Mouse (Mus musculus) embryonic facial prominence, embryonic 11.5 days (tissue): ENCODE results near the gene Ctf2. TPM values are rescaled to one million over a fixed set of nuclear protein-coding genes. Genes with fewer than 3 reads are reported as not detected.

Source experiments
- ATAC-seq: fragments of 200-750 bp; cut with Nextera tagmentation; replicated peaks from 2 replicates; pipeline ENCODE4 v1.8.0; 2017; ENCODE audit warnings: low read depth; ENCODE audit not compliant: insufficient number of reproducible peaks, low FRiP score, low TSS enrichment
- DNase-seq: peaks from one replicate; pipeline ENCODE4 v3.0.0-alpha.2; 2015; ENCODE audit warnings: low spot score
- H3K27ac ChIP-seq: fragments of 300-500 bp; sonication (generic); replicated peaks from 2 replicates; pipeline ENCODE4 v1.5.1; 2014; ENCODE audit warnings: mild to moderate bottlenecking, low read depth, low read length, control low read depth
- H3K27me3 ChIP-seq: fragments of 300-500 bp; sonication (generic); 2 replicates; pipeline ENCODE4 v1.6.1; 2014; ENCODE audit warnings: mild to moderate bottlenecking, low read length, moderate library complexity, mixed read lengths; ENCODE audit not compliant: control insufficient read depth, insufficient read depth
- H3K36me3 ChIP-seq: fragments of 300-500 bp; sonication (generic); replicated peaks from 2 replicates; pipeline ENCODE4 v1.6.1; 2014; ENCODE audit warnings: low read depth, mild to moderate bottlenecking, low read length, moderate library complexity, mixed read lengths; ENCODE audit not compliant: control insufficient read depth, insufficient read depth
- H3K4me1 ChIP-seq: fragments of 300-500 bp; sonication (generic); 2 replicates; pipeline ENCODE4 v1.6.1; 2014; ENCODE audit warnings: low read length, mixed read lengths; ENCODE audit not compliant: control insufficient read depth, insufficient read depth
- H3K4me2 ChIP-seq: fragments of 300-500 bp; sonication (generic); 2 replicates; pipeline ENCODE4 v1.6.1; 2014; ENCODE audit warnings: low read depth, mild to moderate bottlenecking, control low read depth, low read length, moderate library complexity
- H3K4me3 ChIP-seq: fragments of 300-500 bp; sonication (generic); 2 replicates; pipeline ENCODE4 v1.5.1; 2014; ENCODE audit warnings: low read depth, low read length, control low read depth
- H3K9ac ChIP-seq: fragments of 300-500 bp; sonication (generic); replicated peaks from 2 replicates; pipeline ENCODE4 v1.6.1; 2014; ENCODE audit warnings: mild to moderate bottlenecking, control low read depth, low read length
- H3K9me3 ChIP-seq: fragments of 300-500 bp; sonication (generic); replicated peaks from 2 replicates; pipeline ENCODE4 v1.6.1; 2016; ENCODE audit warnings: mild to moderate bottlenecking, low read length, inconsistent platforms, mixed read lengths; ENCODE audit not compliant: control insufficient read depth
- WGBS: fragments of 180-500 bp; shearing (Covaris S2); extraction: QIAGEN DNeasy Blood & Tissue Kit; methylation state at CpG from one replicate; pipeline ENCODE4 v1.1.7; 2014; 5-methylcytosine and 5-hydroxymethylcytosine counted together
- microRNA counts: library from miRNA; unstranded; fragments of <30 nt; microRNA quantifications from one replicate; lab custom pipeline; 2016
- microRNA-seq: library from miRNA; unstranded; fragments of <30 nt; microRNA quantifications from one replicate; pipeline ENCODE4, GENCODE M21; 2016; ENCODE audit warnings: borderline number of aligned reads
- polyA plus RNA-seq: library from polyadenylated mRNA; unstranded; fragments of >200 nt; fragmentation: Nextera tagmentation; extraction: Ambion mirVana; gene quantifications from 2 replicates; pipeline ENCODE4 v1.2.1, GENCODE M21; 2014

The Ctf2 gene
- polyA plus RNA-seq, 1 experiment from 2014 or later: 0.15 TPM

GRCm38 (mm10) chr7:127672776-127673175 is 59.2 kb downstream of the Ctf2 start:
- Histone ChIP-seq H3K4me1 (no peaks in the 10 kb centered on the region), H3K36me3 (0 out of 2 replicates have a peak, but pooled peaks cover 2% of the 10 kb centered on the region), H3K9ac (no peak overlapping the region), H3K9me3 (no peaks in the 10 kb centered on the region), H3K4me2 (no peak overlapping the region), H3K27me3 (no peaks in the 10 kb centered on the region), H3K4me3 (no peak overlapping the region), H3K27ac (no peak overlapping the region)
- no peak for ATAC-seq
- DNase-seq: no peak
- WGBS: 71% methylated on average over 4 of the region's 4 CpGs

GRCm38 (mm10) chr7:127671880-127672774 is 59.8 kb downstream of the Ctf2 start:
- Histone ChIP-seq H3K27ac (no peak overlapping the region), H3K9me3 (no peaks in the 10 kb centered on the region), H3K27me3 (no peaks in the 10 kb centered on the region), H3K4me1 (no peaks in the 10 kb centered on the region), H3K36me3 (0 out of 2 replicates have a peak, but pooled peaks cover 1% of the 10 kb centered on the region), H3K9ac (no peak overlapping the region), H3K4me2 (no peak overlapping the region), H3K4me3 (no peak overlapping the region)
- ATAC-seq (no peak), DNase-seq (no peak)
- 73% methylated on average over 11 of the region's 11 CpGs for WGBS

MicroRNA genes within 50 kb of the gene (microRNA counts, 519-probe panel; counts per million panel counts)
- 2,810 counts per million, percentile 34 among the panel's probes with 10 or more counts for microRNA mmu-miR-762 (lab: Ali Mortazavi, UCI)

Small RNA genes within 50 kb of the gene (microRNA-seq; reads per million reads assigned to microRNA genes)
- not detected for gene Mir762

Other genes with a start within 250 kb of the Ctf2 start
- 41.9 and 47.5 TPM in 2 replicates for gene Srcap, start 220.2 kb downstream of the Ctf2 start, polyA plus RNA-seq
- 16.1 and 16.3 TPM in 2 replicates for gene Gm42715, start 212.6 kb downstream of the Ctf2 start, polyA plus RNA-seq
- 4.8 and 5.7 TPM in 2 replicates for gene Tmem265, start 170.8 kb downstream of the Ctf2 start, polyA plus RNA-seq
- gene Phkg2, start 158.8 kb downstream of the Ctf2 start, polyA plus RNA-seq: 42.9 and 45.8 TPM in 2 replicates
- gene Ccdc189, start 143.6 kb downstream of the Ctf2 start, polyA plus RNA-seq: 13.6 and 14.1 TPM in 2 replicates
- gene Rnf40, start 143.4 kb downstream of the Ctf2 start, polyA plus RNA-seq: 31.7 and 31.8 TPM in 2 replicates
- gene Zfp629, start 116.4 kb downstream of the Ctf2 start, polyA plus RNA-seq: 27.3 and 27.5 TPM in 2 replicates
- gene Bcl7c, start 23.2 kb downstream of the Ctf2 start, polyA plus RNA-seq: 84.9 and 86.6 TPM in 2 replicates
- 17.5 and 19.0 TPM in 2 replicates for gene Ctf1, start 19.4 kb downstream of the Ctf2 start, polyA plus RNA-seq
- 9.4 and 9.5 TPM in 2 replicates for gene Fbxl19, start 12.4 kb upstream of the Ctf2 start, polyA plus RNA-seq
- 8.6 and 8.7 TPM in 2 replicates for gene Orai3, start 37.6 kb upstream of the Ctf2 start, polyA plus RNA-seq
- 21.7 and 22.0 TPM in 2 replicates for gene Setd1a, start 44.5 kb upstream of the Ctf2 start, polyA plus RNA-seq
- not detected in 2 replicates for gene Gm49388, start 53.4 kb upstream of the Ctf2 start, polyA plus RNA-seq
- gene Hsd3b7, start 68.4 kb upstream of the Ctf2 start, polyA plus RNA-seq: 8.2 and 8.3 TPM in 2 replicates
- gene Stx4a, start 92.1 kb upstream of the Ctf2 start, polyA plus RNA-seq: 13.0 and 14.3 TPM in 2 replicates
- gene Stx1b, start 92.4 kb upstream of the Ctf2 start, polyA plus RNA-seq: 4.7 and 4.9 TPM in 2 replicates
- gene Zfp646, start 144.1 kb upstream of the Ctf2 start, polyA plus RNA-seq: 14.4 and 14.9 TPM in 2 replicates
- gene Zfp668, start 144.7 kb upstream of the Ctf2 start, polyA plus RNA-seq: 20.9 and 21.0 TPM in 2 replicates
- gene Prss53, start 158.8 kb upstream of the Ctf2 start, polyA plus RNA-seq: 0.22 and 0.28 TPM in 2 replicates
- gene Gm21974, start 163.3 kb upstream of the Ctf2 start, polyA plus RNA-seq: not detected in 2 replicates
- gene Vkorc1, start 163.5 kb upstream of the Ctf2 start, polyA plus RNA-seq: 64.5 and 67.4 TPM in 2 replicates
- gene Bckdk, start 171.9 kb upstream of the Ctf2 start, polyA plus RNA-seq: 99.1 and 116 TPM in 2 replicates
- gene Kat8, start 180.3 kb upstream of the Ctf2 start, polyA plus RNA-seq: 49.5 and 55.2 TPM in 2 replicates
- 8.7 and 9.0 TPM in 2 replicates for gene Prss8, start 197.9 kb upstream of the Ctf2 start, polyA plus RNA-seq
- gene Prss36, start 214.6 kb upstream of the Ctf2 start, polyA plus RNA-seq: 11.0 and 12.2 TPM in 2 replicates
- gene Fus, start 235.3 kb upstream of the Ctf2 start, polyA plus RNA-seq: 52.5 and 57.7 TPM in 2 replicates